Mouse (Mus musculus): ENCODE results near the gene Arhgap17. TPM values are rescaled to one million over a fixed set of nuclear protein-coding genes. Genes with fewer than 3 reads are reported as not detected.
A peak's percentile ranks its signal among the peaks of the same experiment; 100 is the strongest.

Gene Arhgap17
- total and polyA plus RNA-seq, 2 experiments from 2014 or later, result 4.8 to 6.3 TPM

DNA sequence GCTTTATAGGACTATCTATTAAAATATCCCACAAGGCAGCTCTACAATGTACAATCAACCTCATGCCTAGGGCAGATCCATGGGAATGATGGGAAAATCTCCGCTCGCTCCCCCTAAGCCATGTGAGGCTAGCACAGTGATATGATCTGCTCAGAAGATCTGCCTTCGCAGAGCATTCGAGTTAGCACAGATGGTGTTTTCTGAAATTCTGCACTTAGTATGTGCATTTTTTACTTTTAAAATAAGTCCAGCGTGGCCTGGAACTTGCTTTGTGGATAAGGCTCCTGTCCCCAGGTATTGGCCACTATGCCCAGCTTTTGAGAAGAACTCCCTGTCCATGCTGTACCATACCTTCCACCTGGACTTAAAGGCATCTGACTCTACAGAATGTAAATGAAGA is 83.8 kb downstream of the Arhgap17 start:
- Histone ChIP-seq H3K4me3 (ENCODE audit: low read depth, low read length) (no peak overlapping the region), H3K9ac (replicated peaks; ENCODE audit: low read length, poor library complexity, severe bottlenecking) (no peak overlapping the region), H3K9me3 (ENCODE audit: low read length) (no peaks in the 10 kb centered on the region), H3K36me3 (ENCODE audit: insufficient read depth, low read length) (peaks cover 20% of the 10 kb centered on the region), H3K4me2 (ENCODE audit: low read depth, low read length, poor library complexity, severe bottlenecking) (no peak overlapping the region), H3K27ac (ENCODE audit: low read depth, low read length) (no peak overlapping the region), H3K27me3 (ENCODE audit: insufficient read depth, low read length) (no peaks in the 10 kb centered on the region), H3K4me1 (ENCODE audit: insufficient read depth, low read length) (no peaks in the 10 kb centered on the region)
- no peak for TF ChIP-seq CTCF (IDR thresholded peaks at IDR 0.05)
- ATAC-seq (ENCODE audit: low FRiP score), result no peak
- 91% methylated on average over 5 of the region's 5 CpGs for WGBS
- DNase-seq (ENCODE audit: low spot score), result no peak

- DNase-seq (ENCODE audit: low spot score) (peak; percentile 13), ATAC-seq (ENCODE audit: low FRiP score) (no peak)
- Histone ChIP-seq H3K27ac (ENCODE audit: low read depth, low read length) (no peak overlapping the region), H3K9ac (replicated peaks; ENCODE audit: low read length, poor library complexity, severe bottlenecking) (no peak overlapping the region), H3K4me1 (ENCODE audit: insufficient read depth, low read length) (no peaks in the 10 kb centered on the region), H3K4me2 (ENCODE audit: low read depth, low read length, poor library complexity, severe bottlenecking) (no peak overlapping the region), H3K27me3 (ENCODE audit: insufficient read depth, low read length) (no peaks in the 10 kb centered on the region), H3K36me3 (ENCODE audit: insufficient read depth, low read length) (peaks cover 22% of the 10 kb centered on the region), H3K9me3 (ENCODE audit: low read length) (no peaks in the 10 kb centered on the region), H3K4me3 (ENCODE audit: low read depth, low read length) (no peak overlapping the region)
- no peak for TF ChIP-seq CTCF (IDR thresholded peaks at IDR 0.05)
- WGBS, result 73% methylated on average over 4 of the region's 4 CpGs
Measured at GRCm38 (mm10) chr7:123283826-123284225, 85.9 kb downstream of the Arhgap17 start.

GRCm38 (mm10) chr7:123279797-123280196 is 89.9 kb downstream of the Arhgap17 start:
- H3K4me2 ChIP-seq (ENCODE audit: low read depth, low read length, poor library complexity, severe bottlenecking), result no peak overlapping the region
- DNase-seq (ENCODE audit: low spot score), result peak; percentile 42
- ATAC-seq (ENCODE audit: low FRiP score), result no peak
- no peaks in the 10 kb centered on the region for H3K9me3 ChIP-seq (ENCODE audit: low read length)
- H3K4me3 ChIP-seq (ENCODE audit: low read depth, low read length), result no peak overlapping the region
- H3K27ac ChIP-seq (ENCODE audit: low read depth, low read length), result no peak overlapping the region
- no peaks in the 10 kb centered on the region for H3K27me3 ChIP-seq (ENCODE audit: insufficient read depth, low read length)
- no peak overlapping the region for H3K9ac ChIP-seq (replicated peaks; ENCODE audit: low read length, poor library complexity, severe bottlenecking)
- no peak for TF ChIP-seq CTCF (IDR thresholded peaks at IDR 0.05)
- WGBS, result 81% methylated on average over 4 of the region's 4 CpGs
- no peaks in the 10 kb centered on the region for H3K4me1 ChIP-seq (ENCODE audit: insufficient read depth, low read length)
- peaks cover 8% of the 10 kb centered on the region for H3K36me3 ChIP-seq (ENCODE audit: insufficient read depth, low read length)

DNA sequence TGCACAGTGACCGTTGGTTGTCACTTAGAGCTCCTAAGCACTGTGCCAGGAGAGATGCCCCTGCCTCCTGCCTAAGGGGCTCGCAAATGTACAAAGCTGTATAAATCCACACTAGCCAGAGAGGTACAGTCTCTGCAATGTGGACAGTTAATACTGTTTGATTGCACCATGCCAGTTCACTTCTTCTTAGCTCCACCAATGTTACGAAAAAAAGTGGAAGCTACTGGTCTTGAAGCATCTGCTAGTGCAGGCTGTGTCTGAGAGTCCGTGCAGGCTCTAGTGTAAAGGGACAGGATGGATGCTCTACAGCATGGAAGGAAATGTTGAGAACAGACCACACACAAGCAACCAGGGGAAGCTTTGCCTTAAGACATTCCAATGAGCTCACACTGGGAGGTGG is 93.1 kb downstream of the Arhgap17 start:
- ATAC-seq (ENCODE audit: low FRiP score), result no peak
- TF ChIP-seq CTCF (IDR thresholded peaks at IDR 0.05), result no peak
- 95% methylated on average over 4 of the region's 4 CpGs for WGBS
- no peak overlapping the region for H3K9ac ChIP-seq (replicated peaks; ENCODE audit: low read length, poor library complexity, severe bottlenecking)
- H3K4me2 ChIP-seq (ENCODE audit: low read depth, low read length, poor library complexity, severe bottlenecking), result no peak overlapping the region
- no peaks in the 10 kb centered on the region for H3K9me3 ChIP-seq (ENCODE audit: low read length)
- no peak for DNase-seq (ENCODE audit: low spot score)
- no peak overlapping the region for H3K27ac ChIP-seq (ENCODE audit: low read depth, low read length)
- no peaks in the 10 kb centered on the region for H3K4me1 ChIP-seq (ENCODE audit: insufficient read depth, low read length)
- peaks cover 8% of the 10 kb centered on the region for H3K36me3 ChIP-seq (ENCODE audit: insufficient read depth, low read length)
- H3K4me3 ChIP-seq (ENCODE audit: low read depth, low read length), result no peak overlapping the region
- no peaks in the 10 kb centered on the region for H3K27me3 ChIP-seq (ENCODE audit: insufficient read depth, low read length)

- no peak for DNase-seq (ENCODE audit: low spot score)
- WGBS, result 45% methylated on average over 11 of the region's 11 CpGs
Measured at GRCm38 (mm10) chr7:123273056-123273455, 96.7 kb downstream of the Arhgap17 start.

DNA sequence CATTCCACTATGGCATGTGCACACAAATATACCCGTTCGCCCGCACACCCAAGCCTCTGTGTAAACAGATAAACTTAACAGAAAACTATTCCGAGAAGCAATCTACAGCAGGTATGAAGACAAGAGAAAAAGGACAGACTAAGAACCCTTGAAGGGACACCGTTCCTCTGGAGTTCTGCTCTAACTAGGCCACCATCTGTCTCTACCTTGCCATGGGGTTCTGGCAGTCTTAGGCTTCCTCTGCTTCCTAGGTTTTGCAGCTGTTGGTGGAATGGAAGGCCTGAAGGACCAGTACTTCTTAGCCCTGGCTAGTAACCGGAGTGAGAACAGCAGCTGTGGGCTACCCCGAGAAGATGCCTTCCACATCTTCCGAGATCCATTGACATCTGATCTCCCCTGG is 111.6 kb downstream of the Arhgap17 start:
- Histone ChIP-seq H3K27me3 (ENCODE audit: insufficient read depth, low read length) (no peaks in the 10 kb centered on the region), H3K4me1 (ENCODE audit: insufficient read depth, low read length) (peaks cover 4% of the 10 kb centered on the region; the same call in 1 of the 2 replicates), H3K4me2 (ENCODE audit: low read depth, low read length, poor library complexity, severe bottlenecking) (no peak overlapping the region), H3K27ac (ENCODE audit: low read depth, low read length) (no peak overlapping the region), H3K4me3 (ENCODE audit: low read depth, low read length) (no peak overlapping the region), H3K9me3 (ENCODE audit: low read length) (no peaks in the 10 kb centered on the region), H3K9ac (replicated peaks; ENCODE audit: low read length, poor library complexity, severe bottlenecking) (no peak overlapping the region), H3K36me3 (ENCODE audit: insufficient read depth, low read length) (no peaks in the 10 kb centered on the region)
- ATAC-seq (ENCODE audit: low FRiP score) (no peak), DNase-seq (ENCODE audit: low spot score) (no peak)
- no peak for TF ChIP-seq CTCF (IDR thresholded peaks at IDR 0.05)
- 88% methylated on average over 8 of the region's 8 CpGs for WGBS

More at GRCm38 (mm10) chr7:123273056-123273455, 96.7 kb downstream of the Arhgap17 start:
- no peak for TF ChIP-seq CTCF (IDR thresholded peaks at IDR 0.05)
- no peaks in the 10 kb centered on the region for H3K4me1 ChIP-seq (ENCODE audit: insufficient read depth, low read length)
- no peak overlapping the region for H3K4me3 ChIP-seq (ENCODE audit: low read depth, low read length)
- no peak overlapping the region for H3K9ac ChIP-seq (replicated peaks; ENCODE audit: low read length, poor library complexity, severe bottlenecking)
- H3K27me3 ChIP-seq (ENCODE audit: insufficient read depth, low read length), result no peaks in the 10 kb centered on the region
- no peaks in the 10 kb centered on the region for H3K9me3 ChIP-seq (ENCODE audit: low read length)
- no peak overlapping the region for H3K27ac ChIP-seq (ENCODE audit: low read depth, low read length)
- no peak for ATAC-seq (ENCODE audit: low FRiP score)
- H3K4me2 ChIP-seq (ENCODE audit: low read depth, low read length, poor library complexity, severe bottlenecking), result no peak overlapping the region
- H3K36me3 ChIP-seq (ENCODE audit: insufficient read depth, low read length), result no peaks in the 10 kb centered on the region
